Mouse (Mus musculus) subcutaneous adipose tissue, adult 2 months (tissue): ENCODE data around the gene Ctnnd2. TPM values are rescaled to one million over a fixed set of nuclear protein-coding genes. Genes with fewer than 3 reads are reported as not detected.

Experiments
- polyA plus RNA-seq: library from polyadenylated mRNA; depleted of rRNA; stranded (reverse); fragments of >200 nt; gene quantifications from 2 replicates; pipeline ENCODE4 v1.2.3, GENCODE M21; 2012; ENCODE audit warnings: low replicate concordance; rRNA removed

The Ctnnd2 gene
- polyA plus RNA-seq = 0.21 and 2.9 TPM in 2 replicates

DNA sequence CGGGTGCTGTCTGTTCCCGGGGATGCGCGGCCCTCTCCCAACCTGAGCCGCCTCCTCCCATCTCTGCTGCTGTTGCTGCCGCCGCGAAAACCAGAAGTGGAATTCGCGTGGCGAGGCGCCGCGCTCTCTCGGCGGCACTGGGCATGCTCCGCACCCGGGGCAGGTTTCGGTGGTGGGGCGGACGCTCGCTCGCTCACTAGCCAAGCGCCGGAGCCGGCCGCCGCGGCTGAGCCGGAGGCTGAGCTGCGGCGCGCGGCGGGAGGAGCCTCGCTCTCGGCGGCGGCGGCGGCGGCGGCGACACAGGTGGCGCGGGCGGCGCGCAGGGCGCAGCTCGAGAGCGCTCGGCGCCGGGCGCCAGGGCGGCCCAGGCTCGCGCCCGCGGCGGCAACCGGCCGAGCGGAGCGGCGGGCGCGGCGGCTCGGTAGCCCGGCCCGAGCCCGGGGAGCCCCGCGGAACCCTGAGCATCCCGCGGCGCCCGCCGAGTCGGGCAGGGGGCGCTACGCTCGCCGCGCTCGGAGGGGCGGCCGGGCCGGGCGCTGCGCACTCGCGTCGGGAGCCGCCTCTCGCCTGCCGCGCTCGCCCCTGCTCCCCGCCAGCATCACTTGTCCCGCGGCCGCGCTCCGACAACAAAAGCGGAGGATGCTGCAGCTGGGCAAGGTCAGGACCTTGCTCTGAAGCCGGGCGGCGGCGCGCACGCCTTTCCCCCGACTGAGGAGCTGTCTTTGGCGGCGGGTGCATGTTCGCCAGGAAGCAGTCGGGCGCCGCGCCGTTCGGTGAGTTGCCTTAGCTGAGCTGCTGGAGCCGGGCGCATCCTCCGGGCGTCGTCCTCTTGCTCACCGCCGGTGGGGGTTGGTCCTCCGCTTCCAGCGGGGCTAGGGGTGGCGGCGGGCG is at the start of gene Ctnnd2:
Gene Ctnnd2, plus strand, starts transcription at position 203 of the 891 bp plus-strand sequence.

